Mouse (Mus musculus) urinary bladder, adult 2 months (tissue): ENCODE data around the gene Krt73. TPM values are rescaled to one million over a fixed set of nuclear protein-coding genes. Genes with fewer than 3 reads are reported as not detected.

Experiments used
- DNase-seq: peaks from one replicate; pipeline ENCODE4 v3.0.0; 2022; ENCODE audit warnings: low spot score
- polyA plus RNA-seq: library from polyadenylated mRNA; depleted of rRNA; stranded (reverse); fragments of >200 nt; gene quantifications from 2 replicates; pipeline ENCODE4 v1.2.3, GENCODE M21; 2012; rRNA removed

Krt73 gene
- not detected in 2 replicates for polyA plus RNA-seq

DNA sequence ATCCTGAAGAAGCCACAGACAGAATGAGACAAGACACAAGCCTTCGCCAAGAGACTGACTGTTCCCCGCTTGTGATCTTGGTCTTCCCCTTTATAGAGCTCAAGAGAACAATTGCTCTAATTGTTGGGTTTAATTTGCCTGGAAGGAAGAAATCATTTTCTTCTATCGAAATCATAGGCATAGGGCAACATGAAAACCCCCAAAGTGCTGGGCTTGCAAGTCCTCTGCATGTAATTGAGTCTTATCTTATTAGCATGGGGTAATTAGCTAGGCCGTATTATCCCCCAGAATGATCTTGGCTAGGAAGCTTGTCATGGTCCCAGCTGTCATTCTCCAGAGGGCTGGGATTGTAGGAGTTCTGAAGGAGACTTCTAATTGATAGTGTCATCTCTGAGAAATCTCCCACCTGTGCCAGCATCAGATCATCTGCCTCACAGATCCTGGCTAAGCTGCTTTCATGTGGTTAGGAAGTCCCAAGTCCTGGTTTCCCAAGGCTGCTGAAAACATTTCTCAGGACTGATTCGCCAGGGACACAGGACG is at the start of gene Krt73:
Gene Krt73, minus strand, starts transcription at position 51 of the 540 bp plus-strand sequence.
- DNase-seq = no peak

DNA sequence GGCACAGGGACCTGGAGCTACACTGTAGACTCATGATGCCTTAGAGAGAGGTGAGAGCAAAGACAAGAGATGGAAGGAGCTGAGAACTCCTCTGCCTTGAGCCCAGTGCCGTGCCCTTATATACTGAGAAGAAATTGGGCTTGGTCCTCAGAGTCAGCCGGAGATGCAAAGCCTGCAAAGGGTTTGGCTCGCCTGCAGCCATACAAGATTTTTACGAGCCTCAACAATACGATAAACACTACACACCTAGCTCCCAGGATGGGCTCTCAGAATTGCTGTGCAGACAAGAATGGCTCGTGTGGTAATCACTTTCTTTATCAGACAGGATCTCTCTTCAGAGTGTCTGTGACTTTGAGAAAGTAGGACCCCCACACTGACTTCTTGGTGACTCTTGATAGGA is 48.5 kb upstream of the Krt73 start, which contains the start of gene Krt1:
Gene Krt1, minus strand, starts transcription at position 101 of the 400 bp plus-strand sequence.
- no peak for DNase-seq

DNA sequence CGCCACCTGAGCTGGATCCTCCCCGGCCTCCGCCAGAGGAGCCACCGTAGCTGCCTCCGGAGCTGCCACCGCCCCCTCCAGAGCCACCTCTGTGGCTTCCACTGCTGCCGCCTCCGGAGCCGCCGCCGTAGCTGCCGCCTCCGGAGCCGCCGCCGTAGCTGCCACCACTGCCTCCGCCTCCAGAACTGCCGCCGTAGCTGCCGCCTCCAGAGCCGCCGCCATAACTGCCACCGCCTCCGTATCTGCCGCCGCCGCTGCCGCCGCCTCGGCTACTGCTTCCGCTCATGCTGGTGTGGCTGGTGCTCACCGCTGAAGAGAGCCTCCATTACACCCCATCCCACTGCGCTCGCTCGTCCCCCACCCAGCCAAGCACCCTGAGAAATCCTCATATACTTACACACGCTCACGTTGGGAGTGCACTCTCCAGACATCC is 43.8 kb upstream of the Krt73 start:
- DNase-seq = peak; percentile 53

DNA sequence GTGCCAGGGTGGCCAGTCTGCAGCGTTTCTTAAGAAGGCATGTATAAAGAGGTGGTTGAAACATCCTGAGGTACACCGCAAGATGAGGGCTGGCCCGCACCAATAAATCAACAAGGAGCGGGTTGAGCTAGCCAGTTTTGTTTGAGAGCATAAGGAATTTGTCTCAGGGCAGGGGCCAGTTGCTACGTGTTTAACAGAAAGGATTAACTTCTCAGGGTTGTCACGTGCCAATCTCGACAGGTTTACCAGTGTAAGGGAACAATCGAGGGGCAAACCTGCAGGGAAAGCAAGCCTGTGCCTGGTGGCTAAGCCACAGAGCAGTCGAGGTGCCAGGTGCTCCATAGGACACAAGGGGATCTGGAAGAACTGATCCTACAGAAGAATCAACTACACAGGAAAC is 41.0 kb upstream of the Krt73 start:
- DNase-seq = no peak

DNA sequence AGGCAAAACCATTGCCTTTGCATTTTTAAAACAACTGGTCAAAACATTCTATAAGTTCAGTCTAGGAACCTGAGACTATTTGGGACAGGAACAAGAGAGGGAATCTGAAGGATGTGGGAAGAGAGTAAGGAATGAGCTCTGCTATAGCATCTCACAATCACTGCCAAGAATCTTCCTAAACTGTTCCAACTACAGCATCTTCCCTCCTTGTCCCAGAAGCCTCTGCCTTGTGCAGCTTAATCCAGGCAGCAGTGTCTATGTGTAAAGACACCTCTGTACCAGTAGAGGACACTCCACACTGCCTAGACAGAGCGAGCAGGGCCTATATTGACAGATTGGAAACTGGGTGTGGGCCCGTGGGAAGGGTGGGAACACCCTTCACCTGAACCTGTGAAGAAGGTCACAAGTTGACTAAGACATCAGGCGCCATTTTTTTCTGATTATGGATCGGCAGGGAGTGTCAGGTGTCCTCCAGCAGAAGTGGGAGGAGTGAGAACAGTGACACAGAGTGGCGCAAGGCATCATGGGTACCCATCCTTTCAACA is 32.7 kb upstream of the Krt73 start:
- no peak for DNase-seq

DNA sequence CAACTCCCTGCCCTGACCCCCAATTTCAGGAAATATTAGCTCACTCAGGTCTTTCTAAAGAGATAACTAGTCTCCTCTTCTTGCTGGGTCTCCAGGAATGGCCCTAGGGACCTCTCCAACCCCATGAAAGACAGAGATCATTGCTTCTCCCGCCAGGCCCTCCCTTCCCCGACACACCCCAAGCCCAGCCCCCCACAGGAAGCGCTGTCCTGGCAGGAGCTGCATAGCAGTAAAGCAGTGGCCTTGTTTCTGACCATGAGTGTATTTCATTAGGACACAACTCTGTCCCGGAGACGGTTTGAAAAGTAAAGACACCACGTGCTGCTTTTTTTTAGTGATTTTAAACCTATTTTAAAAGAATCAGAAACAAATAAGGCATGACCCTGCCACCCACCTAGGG is 31.0 kb upstream of the Krt73 start:
- no peak for DNase-seq

DNA sequence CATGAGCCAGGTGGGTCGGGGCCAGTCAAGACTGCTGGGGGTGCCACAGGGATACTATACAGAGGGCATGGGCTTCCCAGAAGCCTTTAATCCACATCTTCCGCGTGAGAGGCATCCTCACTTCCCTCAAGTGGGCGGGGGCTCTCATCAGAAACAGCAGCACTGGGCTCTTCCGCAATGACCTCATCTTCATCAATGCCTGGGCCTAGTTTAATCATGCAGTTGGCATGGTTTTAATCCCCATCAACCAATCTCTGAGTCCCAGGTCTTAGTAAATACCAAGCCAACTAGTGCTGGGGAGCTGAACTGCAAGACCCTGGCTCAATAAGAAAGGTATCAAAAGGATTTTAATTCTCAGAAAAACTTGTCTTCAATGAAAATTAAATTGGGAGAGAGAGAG is 27.3 kb upstream of the Krt73 start:
- DNase-seq = no peak

DNA sequence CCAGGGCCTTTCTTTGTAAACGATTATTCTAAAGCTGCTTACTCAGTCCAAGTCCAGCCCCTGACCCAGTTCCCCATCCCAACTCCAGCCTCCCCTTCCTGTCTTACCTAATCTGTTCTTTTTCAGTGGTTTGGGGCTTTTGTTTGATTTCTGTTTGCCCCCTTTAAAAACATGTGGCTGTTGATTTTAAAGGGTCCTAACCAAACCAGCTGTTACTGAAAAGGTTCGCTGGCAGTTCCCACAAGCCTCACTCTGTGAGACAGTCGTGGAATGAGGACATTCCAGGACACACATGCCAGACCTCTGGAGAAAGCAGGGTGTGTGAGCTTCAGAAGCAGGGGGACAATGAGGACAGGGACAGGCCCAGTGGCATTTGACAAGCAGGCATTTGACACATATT is 19.6 kb upstream of the Krt73 start:
- DNase-seq = no peak

DNA sequence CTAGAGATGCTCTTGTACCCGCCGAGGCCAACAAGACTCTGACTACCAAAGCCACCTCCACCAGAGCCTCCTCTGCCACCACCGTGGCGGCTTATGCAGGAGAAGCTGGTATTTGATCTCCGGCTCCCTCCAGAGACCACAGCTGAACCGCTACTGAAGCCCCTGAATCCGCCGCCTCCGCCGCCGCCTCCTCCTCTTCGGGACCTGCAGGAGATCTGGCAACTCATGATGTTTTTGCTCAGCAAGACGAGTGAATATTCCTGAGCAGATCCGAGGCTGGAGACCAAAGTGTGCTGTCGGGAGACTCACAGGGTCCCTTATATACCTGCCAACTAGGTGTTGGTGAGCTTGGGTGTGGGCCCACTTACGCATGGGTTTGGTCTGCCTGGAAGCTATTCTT is 15.7 kb upstream of the Krt73 start, which contains the start of gene Krt2:
Gene Krt2, minus strand, starts transcription at position 295 of the 400 bp plus-strand sequence.
- DNase-seq = no peak

DNA sequence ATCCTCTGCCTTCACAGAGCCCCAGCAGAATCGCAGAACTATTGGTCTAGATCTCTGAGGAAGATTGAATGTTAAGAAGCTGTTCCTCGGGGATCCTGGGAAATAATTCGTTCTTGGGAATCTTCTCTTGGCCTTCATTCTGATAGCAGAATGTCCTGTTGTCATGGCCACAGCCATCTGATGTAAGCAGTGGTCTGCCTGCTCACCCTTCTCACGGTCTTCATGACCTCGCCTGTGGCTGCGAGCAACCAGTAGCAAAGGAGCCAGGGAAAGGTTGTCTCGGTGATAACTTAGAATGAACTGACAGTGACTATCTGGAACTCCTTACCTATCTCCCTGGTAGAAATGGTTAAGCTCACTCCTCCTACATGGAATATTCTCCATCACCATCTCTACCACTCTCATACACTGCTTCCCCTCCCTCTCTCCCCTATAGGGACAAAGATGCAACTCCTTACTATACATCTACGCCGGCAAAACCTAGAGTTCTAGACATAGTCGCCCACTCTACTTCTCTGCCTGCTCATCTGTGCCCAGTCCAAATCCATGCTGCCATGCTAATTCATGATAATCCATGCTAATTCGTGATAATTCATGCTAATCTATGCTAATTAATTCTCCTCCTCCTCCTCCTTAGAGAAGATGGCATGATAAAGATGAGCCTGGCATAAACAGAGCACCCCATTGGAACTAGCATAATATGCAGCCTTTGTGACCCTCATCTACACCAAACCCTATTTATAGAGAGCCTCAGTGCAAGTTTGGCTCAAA is 1.1 kb upstream of the Krt73 start:
- no peak for DNase-seq

DNA sequence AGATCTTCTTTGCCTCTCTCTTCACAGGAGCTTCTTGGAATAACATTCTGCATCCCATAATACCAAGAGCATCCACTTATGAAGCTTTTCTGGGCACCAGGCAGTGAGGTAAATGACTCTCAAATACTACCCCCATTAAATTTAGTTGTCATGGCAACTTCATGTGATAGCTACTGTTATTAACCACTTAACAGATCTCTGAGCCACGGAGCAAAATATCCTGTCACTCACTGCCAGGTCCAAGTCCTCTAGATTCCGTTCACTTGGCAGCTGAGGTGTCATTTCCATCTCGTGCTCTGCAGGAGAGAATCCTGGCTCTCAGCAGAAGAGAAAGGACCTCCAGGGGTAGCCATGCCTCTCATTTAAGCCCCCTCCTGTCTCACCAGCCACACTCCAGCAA is 11.3 kb downstream of the Krt73 start:
- DNase-seq = no peak

DNA sequence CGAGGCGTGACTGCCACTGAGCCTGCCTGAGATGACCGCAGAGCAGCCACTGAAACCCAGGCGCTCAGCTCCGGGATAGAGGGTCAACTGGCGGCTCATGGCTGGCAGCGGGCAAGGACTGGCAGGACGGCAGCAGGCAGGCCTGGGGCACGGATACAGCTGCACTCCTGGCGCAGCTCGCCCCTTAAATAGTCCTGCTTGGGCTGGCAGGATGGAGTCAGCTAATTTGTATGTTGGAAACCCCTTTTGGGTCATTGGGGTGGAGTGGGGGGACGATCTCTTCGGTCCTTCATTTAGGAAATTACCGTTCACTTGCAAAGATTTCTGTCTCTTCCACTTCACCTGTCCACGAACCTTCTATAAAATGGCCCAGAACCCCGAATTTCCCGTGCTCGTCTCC is 15.8 kb downstream of the Krt73 start, which contains the start of gene Krt72:
Gene Krt72, minus strand, starts transcription at position 101 of the 400 bp plus-strand sequence.
- DNase-seq = no peak

DNA sequence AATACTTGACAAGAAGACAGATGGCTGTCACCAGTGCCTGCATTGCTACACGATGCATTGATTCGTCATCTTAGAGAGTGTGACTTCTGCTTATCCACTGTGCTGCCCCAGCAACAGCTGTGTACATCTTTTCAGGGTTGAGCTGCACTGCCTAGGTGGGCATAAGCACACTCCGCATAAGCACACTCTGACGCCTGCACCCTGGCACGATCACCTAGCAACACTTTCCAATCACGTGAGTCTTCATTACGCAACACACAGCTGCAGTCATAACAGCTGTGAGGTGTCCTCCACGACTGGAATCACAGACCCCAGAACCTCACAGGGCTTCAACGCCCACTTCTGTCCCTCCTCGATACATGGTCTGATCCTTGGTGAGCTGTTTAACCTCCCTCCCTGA is 28.7 kb downstream of the Krt73 start:
- no peak for DNase-seq

DNA sequence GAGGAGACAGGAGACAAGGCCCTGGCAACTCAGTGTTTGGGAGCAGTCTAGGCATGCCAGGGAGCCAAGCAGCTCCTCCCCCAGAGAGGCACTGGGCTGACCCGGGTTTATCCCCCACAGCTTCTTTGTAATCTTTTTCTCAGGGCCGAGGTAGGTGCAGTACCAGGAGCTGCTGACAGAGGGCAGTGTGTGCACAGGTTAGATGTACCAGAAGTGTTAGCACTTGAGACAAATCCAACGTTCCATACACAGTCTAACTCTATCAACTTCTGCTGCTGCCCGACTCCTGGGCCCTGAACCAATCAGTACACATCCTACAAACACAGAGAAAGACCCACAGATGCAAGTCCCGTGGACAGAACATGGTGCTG is 29.4 kb downstream of the Krt73 start:
- peak; percentile 83 for DNase-seq

DNA sequence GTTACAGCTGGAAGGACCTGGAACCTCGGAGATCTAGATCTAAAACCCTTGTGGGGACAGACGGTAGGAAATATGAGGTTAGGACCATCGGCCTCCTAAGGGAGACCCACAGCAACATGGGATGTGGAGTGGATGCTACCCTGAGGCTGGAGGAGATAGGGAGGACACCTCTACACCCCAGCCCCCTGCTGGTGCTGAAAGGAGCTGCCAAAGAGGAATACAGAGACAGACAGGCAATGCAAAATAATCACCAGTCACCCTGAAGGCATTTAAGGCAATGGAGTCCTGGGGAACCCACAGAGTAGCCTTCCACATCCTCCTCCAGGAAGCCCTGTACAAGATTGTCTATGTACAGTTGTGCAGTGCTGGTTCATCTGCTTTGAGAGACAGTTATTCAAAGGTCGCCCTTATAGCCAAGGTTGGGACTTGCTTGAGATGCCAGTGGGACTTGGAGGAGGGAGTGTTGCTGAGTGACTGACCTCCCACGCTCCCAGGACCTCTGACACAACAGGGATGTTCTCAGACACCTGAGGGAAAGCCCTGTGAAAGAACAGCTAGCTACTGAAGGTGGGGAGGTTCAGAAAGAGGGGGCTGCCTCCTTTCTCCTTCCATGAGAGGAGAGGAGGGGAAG is 30.0 kb downstream of the Krt73 start:
- no peak for DNase-seq

DNA sequence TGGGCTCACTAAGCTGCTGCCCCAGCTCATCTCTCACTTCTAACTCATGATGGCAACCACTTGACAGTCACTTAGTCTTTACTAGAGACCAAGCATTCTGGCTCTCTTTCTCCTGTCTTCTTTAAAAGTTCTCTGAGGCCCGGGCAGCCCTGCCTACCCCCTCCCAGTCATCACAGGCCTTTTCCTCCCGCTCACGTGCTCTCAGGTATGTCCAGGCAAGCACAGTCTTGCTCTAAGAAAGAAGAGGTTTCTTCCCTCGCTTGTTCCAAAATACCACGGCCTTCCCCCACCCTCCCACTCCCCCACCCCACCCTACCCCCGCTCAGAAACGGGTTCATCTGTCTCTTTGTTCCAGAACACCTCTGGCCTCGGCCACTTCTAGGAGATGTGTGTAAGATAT is 31.9 kb downstream of the Krt73 start:
- DNase-seq = no peak

Other genes starting within 250 kb of the Krt73 start
- gene Krt90, start 239.4 kb downstream of the Krt73 start, polyA plus RNA-seq = not detected in 2 replicates
- not detected in 2 replicates for gene Krt75, start 228.4 kb downstream of the Krt73 start, polyA plus RNA-seq
- gene Gm5414, start 174.2 kb downstream of the Krt73 start, polyA plus RNA-seq = not detected in 2 replicates
- not detected in 2 replicates for gene Gm5478, start 155.0 kb downstream of the Krt73 start, polyA plus RNA-seq
- gene Krt6b, start 122.1 kb downstream of the Krt73 start, polyA plus RNA-seq = not detected in 2 replicates
- gene Krt6a, start 108.0 kb downstream of the Krt73 start, polyA plus RNA-seq = 0.03 TPM in 1 of 2 replicates, not detected in the other
- 508 and 532 TPM in 2 replicates for gene Krt5, start 89.4 kb downstream of the Krt73 start, polyA plus RNA-seq
- not detected in 2 replicates for gene Krt71, start 59.2 kb downstream of the Krt73 start, polyA plus RNA-seq
- gene Krt72, start 15.9 kb downstream of the Krt73 start, polyA plus RNA-seq = not detected in 2 replicates
- gene Krt2, start 15.8 kb upstream of the Krt73 start, polyA plus RNA-seq = not detected in 2 replicates
- 1.9 and 2.6 TPM in 2 replicates for gene Krt1, start 48.4 kb upstream of the Krt73 start, polyA plus RNA-seq
- gene Krt77, start 67.4 kb upstream of the Krt73 start, polyA plus RNA-seq = 0.04 and 0.14 TPM in 2 replicates
- gene Krt76, start 90.6 kb upstream of the Krt73 start, polyA plus RNA-seq = 0.04 TPM in 1 of 2 replicates, not detected in the other
- gene Krt4, start 122.4 kb upstream of the Krt73 start, polyA plus RNA-seq = 74.0 and 74.4 TPM in 2 replicates
- gene Krt79, start 138.0 kb upstream of the Krt73 start, polyA plus RNA-seq = 1.5 and 1.9 TPM in 2 replicates
- gene Krt78, start 151.9 kb upstream of the Krt73 start, polyA plus RNA-seq = 2.1 and 3.0 TPM in 2 replicates
- 382 and 417 TPM in 2 replicates for gene Krt8, start 202.1 kb upstream of the Krt73 start, polyA plus RNA-seq
- gene Krt18, start 225.8 kb upstream of the Krt73 start, polyA plus RNA-seq = 642 and 655 TPM in 2 replicates